Mouse (Mus musculus) 3134 (cell line): Measurements from ENCODE around the gene Mtmr3.

ENCODE experiments used
- DNase-seq: peaks from one replicate; pipeline ENCODE4 v3.0.0-alpha.2; 2011; ENCODE audit warnings: low spot score; ENCODE audit not compliant: insufficient read length; ENCODE audit errors: extremely low read depth

Mtmr3 gene

GRCm38 (mm10) chr11:4594608-4595500 lies at the start of gene Mtmr3:
Gene Mtmr3 (minus strand): TSS chr11:4594863.
- peak; percentile 96 for DNase-seq

DNA sequence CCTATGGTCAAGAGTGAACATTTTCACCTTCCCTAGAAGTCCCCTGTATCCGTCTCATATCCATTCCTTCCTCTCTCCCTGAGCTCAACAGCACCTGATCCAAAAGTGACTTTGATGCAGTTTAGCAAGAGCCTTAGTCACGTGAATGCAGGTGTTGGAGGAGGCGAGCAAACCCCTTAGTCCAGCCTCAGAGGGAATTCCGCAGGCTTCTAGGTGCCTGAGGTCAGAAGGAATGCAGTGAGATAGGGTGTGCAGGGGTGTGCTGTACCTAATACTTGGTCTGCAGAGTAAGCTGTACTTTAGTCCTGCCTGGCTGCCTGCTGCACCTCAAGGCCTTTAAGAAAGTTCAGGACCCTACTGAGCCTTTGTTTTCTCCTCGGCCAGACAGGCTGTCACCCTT lies 49.1 kb upstream of the Mtmr3 start:
- no peak for DNase-seq

DNA sequence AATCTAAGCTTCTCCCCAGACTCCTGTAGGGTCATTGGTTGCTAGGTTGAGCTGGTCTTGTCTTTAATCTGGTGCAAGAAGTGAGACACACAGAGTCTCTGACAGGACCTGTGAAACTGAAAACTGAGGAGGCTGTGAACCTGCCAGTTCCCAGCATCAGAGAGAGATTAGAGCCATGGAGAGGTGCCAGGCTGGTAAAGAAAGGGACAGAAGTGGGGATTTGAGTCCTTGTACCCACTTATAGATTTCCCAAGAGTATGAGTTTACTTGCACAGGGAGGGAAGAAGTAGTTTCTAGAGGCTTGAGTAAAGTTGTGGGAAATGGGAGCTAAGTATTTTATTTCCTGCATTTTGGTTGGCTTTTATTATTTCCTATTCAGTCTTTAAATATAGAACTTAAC lies 46.5 kb upstream of the Mtmr3 start:
- DNase-seq, result no peak

DNA sequence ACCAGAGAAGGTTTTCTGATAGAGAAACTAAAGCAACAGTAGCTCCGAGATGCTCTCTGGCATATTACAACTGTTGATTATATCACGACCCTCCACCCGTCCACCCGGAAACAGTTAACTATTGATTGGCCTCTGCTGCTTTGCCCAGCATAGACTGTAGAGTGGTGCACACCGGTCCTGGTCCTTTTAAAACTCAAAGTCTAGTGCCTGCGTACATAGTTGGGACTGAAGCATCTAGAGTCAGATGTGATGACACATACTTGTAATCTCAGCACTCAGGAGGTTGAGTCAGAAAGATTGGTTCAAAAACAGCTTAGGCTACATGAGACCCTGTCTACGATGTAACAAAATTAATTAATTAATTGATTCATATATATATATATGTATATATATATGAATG lies 43.6 kb upstream of the Mtmr3 start:
- DNase-seq, result no peak

DNA sequence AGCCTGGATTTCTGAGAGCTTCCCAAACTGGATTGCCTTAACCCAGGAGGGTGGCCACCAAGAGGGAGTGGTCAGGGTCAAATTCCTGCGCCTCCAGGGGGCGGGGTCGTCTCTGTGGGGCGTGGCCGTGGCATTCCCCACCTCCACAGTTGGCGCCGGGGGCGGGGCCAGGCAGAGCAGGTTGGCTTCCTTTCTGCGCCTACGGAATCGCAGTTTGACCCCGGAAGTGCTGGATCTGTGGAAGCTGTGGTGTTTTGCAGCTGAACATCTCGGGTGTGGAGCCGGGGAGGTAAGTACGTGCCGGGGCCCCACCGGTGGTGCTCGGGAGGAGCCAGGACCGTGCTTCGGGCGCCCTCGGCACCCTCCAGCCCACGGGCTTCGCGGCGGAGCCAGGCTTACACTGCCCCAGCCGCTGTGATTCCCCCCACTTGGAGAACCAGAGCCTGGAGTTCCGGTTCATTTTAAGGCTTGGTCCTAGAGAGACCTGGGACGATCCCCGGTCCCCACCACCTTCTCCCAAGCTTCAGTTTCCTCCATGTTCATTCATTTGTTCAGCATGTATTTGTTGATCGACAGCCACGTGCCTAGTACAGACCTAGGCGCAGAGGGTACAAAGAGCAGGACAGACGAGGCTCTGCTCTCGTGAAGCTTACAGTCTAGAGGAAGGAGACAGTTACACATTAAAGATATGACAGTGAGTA lies 43.0 kb upstream of the Mtmr3 start, which contains the start of gene Ascc2:
Gene Ascc2 (plus strand): TSS at position 214 of the 701 bp plus-strand sequence.
- peak; percentile 97 for DNase-seq

DNA sequence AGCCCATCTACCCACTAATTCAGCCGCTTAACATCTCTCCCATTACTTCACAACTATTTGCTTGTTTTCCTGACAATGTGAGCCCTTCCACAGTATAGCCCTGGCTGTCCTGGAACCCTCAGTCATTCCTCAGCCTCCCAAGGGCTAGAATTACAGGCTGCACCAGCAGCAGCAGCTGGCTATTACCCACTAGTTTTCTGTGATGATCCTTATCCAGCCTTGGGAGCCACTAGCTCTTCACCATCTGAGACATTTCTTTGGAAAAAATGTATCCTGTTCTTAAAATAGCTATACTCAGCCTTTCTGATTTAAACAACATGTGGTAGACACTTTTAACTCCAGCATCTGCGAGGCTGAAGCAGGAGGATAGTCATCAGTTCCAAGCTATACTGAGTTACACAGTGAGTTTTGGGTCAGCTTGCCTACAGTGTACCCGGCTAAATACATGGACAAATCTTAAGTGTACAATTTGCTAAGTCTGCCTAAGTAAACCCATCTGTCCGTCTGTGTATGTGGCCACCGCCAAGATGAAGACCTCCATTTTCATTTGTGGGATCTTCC lies 42.2 kb upstream of the Mtmr3 start:
- no peak for DNase-seq

GRCm38 (mm10) chr11:4634395-4634794 lies 39.7 kb upstream of the Mtmr3 start:
- DNase-seq, result no peak

- peak; percentile 40 for DNase-seq
Measured at GRCm38 (mm10) chr11:4633420-4633819, 38.8 kb upstream of the Mtmr3 start.

DNA sequence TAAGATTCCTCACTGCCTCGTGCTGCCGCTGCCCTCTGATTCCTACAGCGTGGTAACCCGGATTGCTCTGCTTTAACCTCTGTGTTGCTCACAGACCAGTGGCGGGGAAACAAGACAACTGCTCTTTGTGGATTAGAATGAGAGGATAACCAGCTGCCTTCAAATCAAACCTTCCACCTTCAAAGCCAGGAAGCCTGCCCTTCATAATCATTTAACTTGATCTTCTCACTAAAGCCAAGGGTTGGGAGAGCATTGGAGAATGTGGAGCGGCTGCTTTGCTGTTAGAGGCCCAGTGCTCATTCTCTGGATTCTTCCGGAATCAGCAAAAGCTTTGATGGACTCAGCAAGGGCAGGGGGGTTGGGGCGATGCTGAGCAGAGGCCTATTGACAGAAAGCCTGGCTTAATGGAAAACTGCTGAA lies 35.2 kb upstream of the Mtmr3 start:
- DNase-seq, result no peak

DNA sequence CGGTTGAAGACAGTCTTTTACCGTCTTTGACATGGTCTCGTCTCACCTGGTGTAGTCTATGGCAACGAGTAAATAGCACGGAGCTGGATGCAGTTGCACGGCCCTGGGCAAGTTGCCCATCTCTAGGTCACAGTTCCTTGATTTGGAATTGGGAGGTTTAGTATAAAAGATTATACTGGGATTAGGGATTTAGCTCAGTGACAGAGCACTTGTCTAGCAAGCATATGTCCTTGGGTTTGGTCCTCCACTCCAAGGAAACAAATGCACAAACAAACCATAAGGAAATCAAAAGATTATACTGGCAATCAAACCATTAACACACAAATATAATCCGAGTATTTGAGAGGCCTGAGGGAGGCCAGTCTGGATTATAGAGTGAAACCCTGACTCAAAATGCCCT lies 33.0 kb upstream of the Mtmr3 start:
- no peak for DNase-seq

GRCm38 (mm10) chr11:4625931-4626330 lies 31.3 kb upstream of the Mtmr3 start:
- no peak for DNase-seq

DNA sequence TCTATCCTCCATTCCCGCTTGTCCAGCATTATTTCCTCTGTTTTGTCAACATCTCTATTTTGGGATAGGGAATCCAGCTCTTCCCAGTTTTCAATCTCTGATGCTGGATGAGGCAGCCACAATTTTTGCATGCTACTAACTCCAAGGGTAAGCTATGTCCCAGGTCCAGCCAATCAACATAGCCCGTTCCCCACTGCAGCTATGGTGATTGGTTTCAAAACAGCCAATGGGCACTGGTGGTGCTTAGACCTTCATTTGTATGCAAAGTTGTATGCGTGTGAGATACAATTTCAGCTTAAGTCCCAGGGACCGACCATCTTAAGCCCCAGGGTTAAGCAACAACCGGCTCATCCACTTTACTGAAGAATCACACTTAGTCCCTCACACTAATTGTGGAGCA lies 28.3 kb upstream of the Mtmr3 start:
- no peak for DNase-seq

DNA sequence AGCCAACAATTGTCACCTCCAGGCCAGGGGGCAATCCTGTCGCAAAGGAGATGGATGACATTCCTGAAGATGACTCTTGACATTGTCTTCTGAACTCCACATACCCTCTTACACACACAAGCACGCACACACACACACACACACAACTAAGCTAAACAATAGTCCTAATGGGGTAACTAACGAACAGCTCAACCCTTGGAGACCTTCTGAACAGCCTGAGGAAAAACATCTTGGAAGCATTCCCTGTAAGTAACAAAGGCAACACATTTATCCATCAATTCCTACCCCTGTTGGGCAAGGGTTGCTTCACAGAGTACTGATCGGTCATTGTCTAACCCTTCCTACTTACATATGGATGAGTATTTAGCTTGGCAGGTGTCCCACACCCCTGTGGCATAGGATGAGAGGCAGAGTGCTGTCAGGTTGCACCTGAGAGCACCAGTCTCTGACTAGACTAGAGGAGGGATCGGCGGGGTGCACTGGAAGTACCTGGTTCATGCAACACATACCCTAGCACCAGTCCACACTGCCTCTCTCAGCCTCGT lies 27.9 kb upstream of the Mtmr3 start:
- DNase-seq, result no peak

GRCm38 (mm10) chr11:4621866-4622265 lies 27.2 kb upstream of the Mtmr3 start:
- peak; percentile 45 for DNase-seq

GRCm38 (mm10) chr11:4620501-4621108 lies 25.9 kb upstream of the Mtmr3 start:
- no peak for DNase-seq

DNA sequence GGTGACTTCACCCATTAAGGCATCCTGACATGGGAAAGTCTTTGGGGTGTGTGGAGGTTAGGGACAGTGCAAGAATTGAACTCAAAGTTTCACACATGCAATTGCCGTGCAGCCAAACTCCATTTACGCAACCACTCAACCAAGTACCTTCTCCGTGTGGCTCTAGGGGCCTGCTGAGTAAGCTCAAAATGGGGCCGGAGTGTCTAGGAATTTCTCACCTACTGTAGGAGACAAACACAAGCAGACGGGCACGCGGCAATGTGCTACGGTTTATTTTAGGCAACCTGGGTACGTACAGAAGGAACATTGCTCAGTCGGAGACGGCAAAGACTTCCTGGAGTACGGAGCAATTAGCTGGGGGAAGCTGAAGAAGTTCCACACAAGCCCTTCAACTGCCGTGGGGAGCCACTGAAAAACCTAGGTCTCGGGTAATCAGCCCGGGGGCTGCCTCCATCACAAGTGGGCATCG lies 25.4 kb upstream of the Mtmr3 start, which contains the start of gene Gm11032:
Gene Gm11032 (plus strand): TSS at position 51 of the 469 bp plus-strand sequence.
- DNase-seq, result no peak

DNA sequence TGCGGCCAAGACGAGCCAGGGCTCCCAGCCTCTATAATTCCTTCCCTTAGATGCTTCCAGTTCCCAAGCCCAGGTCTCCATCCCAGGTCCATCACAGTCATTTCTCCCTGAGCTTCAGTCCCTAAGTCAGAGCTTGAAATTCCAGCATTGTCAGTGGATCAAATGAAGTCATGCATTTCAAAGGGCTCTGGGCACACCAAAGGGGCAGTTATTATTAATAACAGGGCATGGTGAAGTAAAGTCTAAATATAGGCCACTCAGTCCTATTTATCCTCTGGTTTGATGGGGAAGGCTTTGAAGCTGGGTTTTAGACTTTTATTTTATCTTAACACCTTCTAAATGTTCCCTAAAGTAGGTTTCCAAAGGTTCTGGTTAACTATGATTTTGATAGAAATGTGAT lies 17.2 kb upstream of the Mtmr3 start:
- DNase-seq, result no peak

DNA sequence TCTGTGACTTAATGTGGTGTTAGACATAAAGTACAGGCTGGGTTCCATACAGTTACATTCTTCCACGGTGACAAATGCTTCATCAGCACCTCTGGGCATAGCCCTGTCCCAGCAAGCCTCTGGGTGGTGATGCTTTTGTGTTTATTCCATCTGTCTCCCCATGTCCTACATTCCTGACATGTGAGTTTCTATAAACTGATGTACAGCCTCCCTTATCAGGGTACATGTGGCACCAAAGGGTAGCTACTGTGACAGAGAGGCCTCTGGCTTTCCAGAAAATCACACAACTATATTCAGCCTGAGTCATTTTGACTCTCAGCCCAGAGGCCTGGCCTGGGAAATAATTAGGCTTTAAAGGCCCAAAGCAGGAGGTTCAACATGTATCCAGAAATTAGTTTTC lies 11.9 kb upstream of the Mtmr3 start:
- DNase-seq, result peak; percentile 51

GRCm38 (mm10) chr11:4605414-4605813 lies 10.8 kb upstream of the Mtmr3 start:
- DNase-seq, result peak; percentile 66

DNA sequence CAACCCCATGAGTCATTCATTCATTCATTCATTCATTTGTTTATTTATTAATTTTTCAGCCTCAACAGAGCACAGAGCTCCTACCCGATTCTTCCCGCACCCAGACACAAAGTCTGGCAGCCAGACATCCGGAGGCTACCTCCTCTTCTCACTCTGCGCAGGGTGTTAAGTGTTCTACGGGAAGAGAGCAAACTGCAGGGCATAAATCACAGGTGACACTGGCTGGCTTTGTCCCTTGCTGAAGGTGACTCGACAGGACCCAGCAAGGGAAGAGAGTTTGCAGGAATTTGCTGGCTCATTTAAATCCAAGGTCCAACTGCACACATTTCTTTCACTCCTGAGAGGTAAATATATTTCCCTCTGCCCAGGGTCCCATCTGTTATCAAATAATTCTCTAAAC lies 9.8 kb upstream of the Mtmr3 start:
- no peak for DNase-seq
